Mouse (Mus musculus): ENCODE measurements around the gene Slc27a5.

DNA sequence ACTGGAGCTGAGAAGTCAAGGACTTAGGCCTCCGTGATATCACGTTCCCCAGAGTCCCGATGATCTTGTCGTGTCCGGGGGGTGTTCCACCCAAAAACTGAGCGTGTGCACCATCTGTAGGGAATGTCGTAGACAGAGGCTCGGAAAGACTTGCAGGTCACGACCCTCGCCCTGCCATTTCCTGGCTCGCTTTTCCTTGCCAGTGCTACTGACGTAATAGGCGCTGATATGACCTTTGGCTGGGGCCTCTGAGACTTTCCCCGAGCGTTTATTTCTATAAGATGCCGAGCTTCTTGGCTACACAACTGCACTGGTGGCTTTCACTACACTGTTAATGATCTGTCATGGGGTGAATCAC is 48.1 kb downstream of the Slc27a5 start:
- no peak for TF ChIP-seq POLR2A (IDR thresholded peaks at IDR 0.05; ENCODE audit: borderline replicate concordance, extremely low read depth, low read depth, low read length)
- TF ChIP-seq CTCF (IDR thresholded peaks at IDR 0.05; ENCODE audit: insufficient read depth, low read length): no peak

Measured in lung, adult 2 months (tissue).